Mouse (Mus musculus) forebrain, embryonic 12.5 days (tissue): ENCODE results near the gene Ascl3. TPM values are rescaled to one million over a fixed set of nuclear protein-coding genes. Genes with fewer than 3 reads are reported as not detected.

Source experiments
- polyA plus RNA-seq: library from polyadenylated mRNA; unstranded; fragments of >200 nt; fragmentation: Nextera tagmentation; extraction: Ambion mirVana; gene quantifications from 2 replicates; pipeline ENCODE4 v1.2.1, GENCODE M21; 2016

Gene Ascl3
- polyA plus RNA-seq, 1 experiment from 2014 or later, result not detected

Other genes with a start within 250 kb of the Ascl3 start
- 0.64 and 1.6 TPM in 2 replicates for gene Trim66, start 223.6 kb downstream of the Ascl3 start, polyA plus RNA-seq
- gene Rpl27a, start 212.6 kb downstream of the Ascl3 start, polyA plus RNA-seq, result 97.2 and 98.3 TPM in 2 replicates
- 24.6 and 26.0 TPM in 2 replicates for gene St5, start 28.1 kb downstream of the Ascl3 start, polyA plus RNA-seq
- 15.6 and 17.4 TPM in 2 replicates for gene Akip1, start 28.0 kb downstream of the Ascl3 start, polyA plus RNA-seq
- gene BC051019, start 7.9 kb downstream of the Ascl3 start, polyA plus RNA-seq, result not detected in 2 replicates
- gene Tmem9b, start 21.1 kb upstream of the Ascl3 start, polyA plus RNA-seq, result 48.9 and 49.8 TPM in 2 replicates
- gene Nrip3, start 50.3 kb upstream of the Ascl3 start, polyA plus RNA-seq, result 2.2 and 2.3 TPM in 2 replicates
- 1.5 and 1.8 TPM in 2 replicates for gene Scube2, start 134.0 kb upstream of the Ascl3 start, polyA plus RNA-seq
- gene Dennd5a, start 228.7 kb upstream of the Ascl3 start, polyA plus RNA-seq, result 52.2 and 53.6 TPM in 2 replicates